Mouse (Mus musculus) B cell, adult 2 months (primary cell): Measurements from ENCODE around the gene Mroh2b.

ENCODE experiments used
- DNase-seq, 2 experiments: peaks; one replicate each; pipeline ENCODE4 v3.0.0; 2022

Mroh2b gene

DNA sequence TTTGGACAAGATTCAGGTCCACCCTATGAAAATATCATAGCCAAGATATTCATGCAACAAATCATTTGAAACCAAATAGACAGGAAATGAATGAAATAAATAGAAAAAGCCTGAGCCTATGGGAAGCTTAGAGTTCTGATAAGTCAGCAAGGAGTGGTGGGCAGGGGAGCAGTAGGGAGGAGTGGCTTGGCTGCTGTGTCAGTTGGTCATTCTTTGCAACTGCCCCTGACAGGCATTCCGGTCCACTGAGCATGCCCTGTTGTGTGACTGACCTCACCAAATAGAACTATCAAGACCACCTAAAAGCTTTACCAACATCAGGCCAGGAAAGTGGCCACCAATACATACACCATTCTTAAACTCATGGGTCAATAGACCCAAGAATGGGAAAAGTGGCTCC is at the start of gene Mroh2b:
Gene Mroh2b, plus strand, starts transcription at position 301 of the 400 bp plus-strand sequence.
- no peak for DNase-seq

DNA sequence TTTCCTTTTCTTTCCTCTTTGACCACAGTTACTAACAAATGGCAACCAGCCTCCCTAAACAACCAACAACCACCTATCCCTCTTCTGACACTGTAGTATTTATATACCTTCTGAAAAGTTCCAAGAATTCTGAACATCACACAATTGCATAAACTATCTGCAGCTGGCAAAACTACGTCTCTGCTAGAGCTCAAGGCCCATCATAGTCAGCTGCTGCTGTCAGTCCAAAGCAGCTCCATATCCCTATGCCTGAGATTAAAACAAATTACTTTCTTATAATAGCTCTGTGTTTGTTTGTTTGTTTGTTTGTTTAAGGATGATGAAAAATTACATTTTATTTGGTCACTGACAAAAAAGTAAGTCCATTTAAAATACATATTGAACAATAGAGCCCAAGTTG is 48.5 kb upstream of the Mroh2b start:
- DNase-seq = no peak

DNA sequence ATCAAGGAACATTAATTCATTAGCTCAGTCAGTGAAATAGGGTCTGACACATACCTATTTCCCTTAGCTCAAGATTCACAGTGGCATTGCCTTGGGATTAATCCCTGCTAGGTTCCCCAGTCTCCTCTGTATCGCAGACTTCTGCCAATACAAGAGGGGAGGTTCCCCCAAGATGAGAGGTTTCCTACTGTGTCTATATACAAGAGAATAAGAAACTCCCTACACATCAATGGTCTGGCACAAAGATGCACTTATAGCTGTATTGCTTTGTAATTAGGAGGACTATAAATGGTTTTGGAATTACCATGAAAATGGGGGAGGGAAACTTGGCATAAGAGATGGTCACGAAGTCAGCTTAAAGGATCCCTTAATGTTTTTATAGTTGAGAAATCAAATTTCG is 3.6 kb upstream of the Mroh2b start:
- DNase-seq = no peak

DNA sequence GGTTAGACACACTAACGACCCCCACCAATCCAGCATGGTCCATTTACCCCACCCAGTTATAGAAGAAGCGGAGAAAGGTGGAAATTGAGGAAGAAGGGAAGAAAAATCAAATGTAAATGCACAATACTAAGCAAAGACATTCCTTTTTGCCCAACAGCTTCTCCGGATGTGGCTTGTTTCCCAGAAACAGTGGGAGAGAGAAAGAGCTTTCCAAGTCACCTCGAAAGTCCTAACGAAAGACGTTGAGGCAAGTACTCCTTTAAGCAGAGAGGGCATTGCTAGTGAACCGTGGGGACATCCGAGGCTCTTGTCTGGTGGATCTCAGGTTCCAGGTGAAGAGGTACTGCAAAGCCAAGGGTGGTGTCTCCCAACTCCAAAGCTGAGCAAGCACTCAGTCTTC is 36.2 kb downstream of the Mroh2b start:
- no peak for DNase-seq

DNA sequence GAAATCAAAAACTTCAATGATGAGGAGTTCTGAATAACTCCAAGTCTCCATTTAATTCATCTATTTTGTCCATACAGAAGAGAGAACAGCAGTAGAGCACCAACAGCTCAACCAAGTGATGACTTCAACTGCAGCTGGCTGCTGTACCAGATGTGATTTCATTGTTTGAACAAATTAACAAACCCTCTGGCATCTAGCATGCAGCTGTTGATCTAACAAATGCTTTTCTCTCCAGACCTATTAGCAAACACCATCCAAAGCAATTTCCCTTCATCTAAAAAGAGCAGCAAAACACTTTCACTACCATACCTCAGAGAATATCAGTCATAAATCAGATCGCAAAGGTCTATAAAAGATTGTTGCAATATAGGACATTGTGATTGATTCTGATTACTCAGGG is 74.8 kb downstream of the Mroh2b start:
- DNase-seq = no peak

DNA sequence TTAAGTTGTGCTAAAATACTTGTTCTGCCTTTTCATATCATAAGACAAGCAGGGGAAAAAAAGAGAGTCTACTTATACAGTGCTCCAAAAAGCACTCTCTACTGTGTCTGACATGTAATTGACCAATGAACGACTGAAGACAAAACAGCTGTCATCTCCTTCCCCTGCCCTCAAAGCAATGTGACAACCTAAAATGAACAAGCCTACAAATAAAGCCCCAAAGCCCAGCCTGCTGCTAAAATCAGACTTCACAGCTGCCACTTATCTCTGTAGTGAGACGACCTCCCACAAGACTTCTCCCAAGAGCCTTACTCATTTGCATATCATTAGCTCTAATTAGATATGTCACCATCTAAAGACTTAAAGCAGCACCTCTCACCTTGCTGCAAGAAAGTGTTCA is 104.4 kb downstream of the Mroh2b start:
- DNase-seq = no peak

DNA sequence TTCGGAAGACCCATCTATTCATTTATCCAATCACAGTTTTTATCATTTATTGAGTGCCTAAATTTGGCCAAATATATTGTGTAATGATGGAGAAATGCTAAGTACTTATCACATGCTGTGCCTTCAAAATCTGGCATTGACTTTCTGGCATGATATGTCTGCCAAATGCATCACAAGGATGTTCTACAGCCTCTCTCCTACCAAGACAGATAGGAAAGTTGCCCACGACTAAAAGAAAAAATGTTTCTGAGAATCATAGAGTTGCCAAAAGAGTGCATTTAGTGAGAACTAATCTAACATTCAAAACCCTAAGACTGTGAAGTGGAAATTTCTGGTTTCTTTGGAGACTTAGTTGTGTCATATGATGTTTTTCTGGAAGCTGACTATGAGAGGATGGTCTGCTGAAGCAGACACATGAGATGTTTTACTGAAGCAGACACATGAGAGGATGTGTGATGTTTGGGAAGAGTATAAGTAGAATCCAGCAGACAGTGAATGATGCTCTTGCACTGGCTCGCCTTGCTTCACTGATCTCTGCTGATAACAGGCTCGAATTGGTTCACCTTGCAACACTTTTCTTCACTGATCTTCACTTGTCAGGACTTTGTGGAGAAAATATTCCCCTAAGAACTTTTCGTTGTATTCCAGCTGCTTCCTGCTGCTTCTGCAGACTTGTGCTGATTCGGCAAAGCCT is 105.1 kb downstream of the Mroh2b start:
- no peak for DNase-seq

DNA sequence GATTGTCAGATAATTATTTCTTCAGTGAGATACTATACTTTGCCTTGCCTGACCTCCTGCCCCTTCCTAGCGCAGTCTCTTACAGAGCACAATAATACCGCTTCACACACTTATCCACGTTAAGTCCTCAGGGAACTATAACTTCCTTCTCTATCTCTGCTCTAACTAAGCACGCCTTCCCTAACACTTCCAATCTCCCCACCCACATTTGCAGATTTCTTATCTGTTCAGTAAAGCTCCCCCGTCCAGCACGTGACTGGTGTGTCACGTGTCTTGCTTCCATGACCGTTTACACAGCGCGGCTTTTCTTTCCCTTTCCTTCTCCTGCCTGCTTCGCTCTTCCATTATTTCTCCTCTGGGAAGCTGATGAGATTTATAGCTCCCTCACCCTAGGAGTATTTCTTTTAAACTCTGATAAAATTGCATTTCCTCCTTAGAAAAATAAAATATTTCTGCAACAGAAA is 111.1 kb downstream of the Mroh2b start:
- DNase-seq = no peak
